Mouse (Mus musculus) kidney, postnatal 4 days (tissue): Measurements from ENCODE around the gene Qk.

Experiments used
- DNase-seq, 2 experiments: peaks; one replicate each; pipeline ENCODE4 v3.0.0; 2021; ENCODE audit warnings: mixed read lengths in 2 of 2

Gene Qk

GRCm38 (mm10) chr17:10319685-10320455, at the start of gene Qk:
Qk (minus strand) TSS chr17:10319854.
- DNase-seq, result peak; percentile 96 to 97

- DNase-seq, result peak in 1 of 2 experiments; percentile 30
These were observed 47.4 kb upstream of the Qk start for GRCm38 (mm10) chr17:10367044-10367443.

- DNase-seq, result no peak
These were observed 46.9 kb upstream of the Qk start for GRCm38 (mm10) chr17:10366577-10366976.

GRCm38 (mm10) chr17:10365501-10366482, 46.1 kb upstream of the Qk start:
- DNase-seq, result no peak

GRCm38 (mm10) chr17:10363151-10363550, 43.5 kb upstream of the Qk start:
- no peak for DNase-seq

- DNase-seq, result no peak
These were observed 42.2 kb upstream of the Qk start for GRCm38 (mm10) chr17:10361882-10362291.

GRCm38 (mm10) chr17:10360738-10361137, 41.1 kb upstream of the Qk start:
- no peak for DNase-seq

- peak in 1 of 2 experiments; percentile 17 for DNase-seq
These were observed 39.8 kb upstream of the Qk start for GRCm38 (mm10) chr17:10359466-10359865.

- DNase-seq, result no peak
These were observed 37.7 kb upstream of the Qk start for GRCm38 (mm10) chr17:10357348-10357747.

- DNase-seq, result no peak
These were observed 36.6 kb upstream of the Qk start for GRCm38 (mm10) chr17:10356294-10356693.

GRCm38 (mm10) chr17:10355746-10356145, 36.1 kb upstream of the Qk start:
- peak in 1 of 2 experiments; percentile 16 for DNase-seq

GRCm38 (mm10) chr17:10338286-10338685, 18.6 kb upstream of the Qk start:
- peak; percentile 36 to 59 for DNase-seq

- DNase-seq, result no peak
These were observed 16.9 kb upstream of the Qk start for GRCm38 (mm10) chr17:10336558-10336957.

GRCm38 (mm10) chr17:10335809-10336499, 16.3 kb upstream of the Qk start:
- peak; percentile 61 to 71 for DNase-seq

- DNase-seq, result peak; percentile 78 to 87
These were observed 15.5 kb upstream of the Qk start for GRCm38 (mm10) chr17:10334957-10335690.

- no peak for DNase-seq
These were observed 14.8 kb upstream of the Qk start for GRCm38 (mm10) chr17:10334481-10334880.

GRCm38 (mm10) chr17:10333321-10333720, 13.7 kb upstream of the Qk start:
- no peak for DNase-seq

GRCm38 (mm10) chr17:10332127-10332526, 12.5 kb upstream of the Qk start:
- DNase-seq, result no peak

GRCm38 (mm10) chr17:10329461-10329860, 9.8 kb upstream of the Qk start:
- no peak for DNase-seq

- no peak for DNase-seq
These were observed 9.0 kb upstream of the Qk start for GRCm38 (mm10) chr17:10328544-10329100.

- DNase-seq, result no peak
These were observed 8.0 kb upstream of the Qk start for GRCm38 (mm10) chr17:10327584-10328210.
